Mouse (Mus musculus) lung, postnatal 14 days (tissue): ENCODE data around the gene Mnat1.

Source experiments
- DNase-seq: peaks from one replicate; pipeline ENCODE4 v3.0.0; 2021

The Mnat1 gene

GRCm38 (mm10) chr12:73241960-73242359 lies 118.4 kb downstream of the Mnat1 start:
- DNase-seq = peak; percentile 10

DNA sequence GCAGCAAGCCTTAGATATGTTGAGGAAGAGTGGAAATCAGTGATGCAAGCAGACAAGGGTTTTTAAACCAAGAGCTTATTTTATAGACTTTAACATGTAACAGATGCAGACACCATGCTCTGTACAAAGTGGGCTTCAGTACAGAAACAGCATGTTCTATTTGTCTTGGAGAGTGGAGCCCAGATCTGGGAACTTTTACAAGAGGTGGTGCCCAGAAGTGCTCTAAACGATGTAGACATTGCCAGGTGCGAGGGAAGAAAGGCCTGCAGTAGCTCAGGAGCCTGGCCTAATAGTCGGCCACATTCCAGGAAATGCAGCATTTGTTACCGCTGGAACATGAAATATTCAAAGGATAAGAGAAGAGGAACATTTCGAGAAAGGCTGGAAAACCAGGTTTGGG lies 122.2 kb downstream of the Mnat1 start:
- DNase-seq = no peak

DNA sequence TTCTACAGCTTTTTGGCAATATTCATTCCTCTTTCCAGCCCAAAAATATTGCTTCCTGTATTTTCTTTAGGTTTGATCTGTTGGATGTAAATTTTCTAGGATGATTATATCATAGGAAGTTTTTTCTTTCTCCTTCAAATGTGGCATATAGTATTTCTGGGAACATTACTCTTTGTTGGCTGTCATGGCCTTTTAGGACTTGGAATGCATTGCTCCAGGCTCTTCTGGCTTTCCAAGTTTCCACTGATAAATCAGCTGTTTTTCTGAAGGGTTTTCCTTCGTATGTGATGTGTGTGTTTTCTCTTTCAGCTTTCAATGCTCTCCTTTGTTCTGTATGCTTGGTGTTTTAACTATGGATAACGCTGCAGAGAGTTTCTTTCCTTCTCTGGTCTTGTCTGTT lies 131.5 kb downstream of the Mnat1 start:
- no peak for DNase-seq

GRCm38 (mm10) chr12:73259269-73259668 lies 135.8 kb downstream of the Mnat1 start:
- DNase-seq = no peak

DNA sequence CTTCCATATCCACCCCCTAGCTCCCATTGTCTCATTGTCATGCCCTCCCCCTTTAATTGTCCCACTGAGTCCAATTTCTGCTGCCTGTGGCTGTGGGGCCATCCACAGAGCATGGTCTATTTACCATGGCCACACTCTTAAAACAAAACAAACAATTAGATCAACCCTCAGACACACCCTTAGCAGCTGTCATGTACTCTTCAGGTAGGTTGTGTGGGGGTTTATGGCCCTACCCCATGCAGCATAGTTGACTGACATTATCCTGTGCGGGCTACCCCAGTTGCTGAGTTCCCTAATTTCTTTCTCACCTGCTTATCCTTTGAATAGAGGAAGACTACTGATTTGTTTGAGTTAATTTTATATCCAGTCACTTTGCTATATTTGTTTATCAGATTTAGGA lies 136.8 kb downstream of the Mnat1 start:
- no peak for DNase-seq

- DNase-seq = no peak
Observed at GRCm38 (mm10) chr12:73265381-73265978, 142.0 kb downstream of the Mnat1 start.

DNA sequence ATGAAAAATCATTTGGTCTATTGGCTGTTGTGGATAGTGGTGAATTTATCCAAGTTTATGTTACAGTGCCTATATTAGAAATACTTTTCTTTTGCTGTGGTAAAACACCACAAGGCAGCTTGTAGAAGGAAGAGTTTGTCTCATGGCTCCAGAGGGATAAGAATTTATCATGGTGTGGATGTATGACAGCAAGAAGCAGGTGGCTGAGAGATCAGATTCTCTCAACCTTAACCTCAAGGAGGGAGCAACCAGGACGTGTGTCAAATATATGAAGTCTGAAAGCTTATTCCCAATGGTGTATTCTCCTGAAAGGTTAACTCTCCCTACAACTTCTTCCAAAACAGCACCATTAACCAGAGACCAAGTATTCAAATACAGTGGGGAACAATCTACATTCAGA lies 143.1 kb downstream of the Mnat1 start:
- no peak for DNase-seq

DNA sequence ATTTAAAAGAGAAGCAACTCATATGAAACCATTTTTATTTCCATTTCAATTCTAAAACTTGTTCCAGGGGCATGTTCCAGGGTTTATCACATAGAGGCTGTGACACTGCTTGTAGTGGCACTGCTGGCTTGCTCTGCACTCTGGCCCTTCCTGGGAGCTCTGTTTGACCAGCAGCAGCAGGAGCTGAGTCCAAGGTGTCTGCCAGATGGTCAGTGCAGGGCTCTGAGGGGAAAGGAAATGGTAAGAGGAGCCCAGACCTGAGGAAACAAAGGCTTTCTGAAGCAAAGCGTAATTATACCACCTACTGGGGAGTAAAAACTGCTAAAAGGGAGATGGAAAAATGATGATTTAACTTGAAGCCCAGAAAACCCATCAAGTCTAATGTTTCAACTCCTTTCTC lies 145.0 kb downstream of the Mnat1 start:
- DNase-seq = no peak

DNA sequence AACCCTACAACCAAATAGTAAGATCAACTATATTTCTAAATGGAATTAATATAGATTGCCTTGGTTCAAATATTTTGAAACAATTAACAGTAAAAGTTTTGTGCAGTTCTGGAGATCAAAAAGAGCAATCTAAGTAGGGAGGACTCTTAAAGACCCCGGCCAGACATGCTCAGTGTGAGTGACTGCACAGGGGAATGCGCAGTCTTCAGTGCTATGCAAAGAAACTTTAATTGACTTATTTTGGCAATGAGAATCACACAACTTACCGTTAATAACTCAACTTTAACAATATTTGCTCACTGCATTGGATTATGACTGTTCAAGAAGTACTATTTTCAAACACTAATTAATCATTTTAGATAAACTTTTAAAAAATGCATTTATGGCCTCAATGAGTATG lies 146.0 kb downstream of the Mnat1 start:
- DNase-seq = no peak

DNA sequence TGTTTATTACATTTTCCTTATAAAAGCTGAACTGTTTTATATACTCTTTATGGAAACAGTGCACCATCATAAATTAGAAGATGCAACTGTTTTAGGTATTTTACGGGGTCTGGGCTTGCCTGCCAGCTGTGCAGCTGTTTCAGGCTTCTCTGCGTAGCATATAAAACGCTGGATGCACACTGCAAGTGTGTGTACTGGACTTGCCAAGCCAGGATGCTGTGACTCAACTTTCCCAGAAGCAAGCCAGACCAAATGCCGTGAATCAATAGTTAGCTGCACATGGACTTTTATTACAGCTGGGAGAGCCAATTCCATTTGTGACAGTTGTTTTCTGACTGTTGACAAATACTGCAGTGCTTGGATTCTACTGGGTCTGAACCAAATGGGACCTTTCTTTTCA lies 146.4 kb downstream of the Mnat1 start:
- no peak for DNase-seq

DNA sequence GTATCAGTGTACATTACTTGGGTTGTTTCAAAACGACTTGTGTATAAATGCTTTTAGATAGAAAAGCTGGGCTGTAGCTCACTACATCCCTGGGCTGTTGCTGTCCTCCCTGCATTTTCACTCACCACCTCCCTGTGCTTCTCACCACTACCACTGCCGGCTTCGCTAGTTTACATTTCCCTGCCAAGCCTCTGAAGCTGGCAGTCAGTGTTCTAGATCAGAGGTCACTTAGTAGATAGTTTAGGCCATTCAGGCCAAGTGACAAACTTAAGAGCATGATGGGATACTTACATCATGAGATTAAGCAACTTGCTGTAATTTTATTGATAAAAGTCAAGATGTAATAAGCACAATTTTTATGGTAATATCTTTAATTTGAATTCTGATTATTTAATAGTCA lies 151.4 kb downstream of the Mnat1 start:
- no peak for DNase-seq

DNA sequence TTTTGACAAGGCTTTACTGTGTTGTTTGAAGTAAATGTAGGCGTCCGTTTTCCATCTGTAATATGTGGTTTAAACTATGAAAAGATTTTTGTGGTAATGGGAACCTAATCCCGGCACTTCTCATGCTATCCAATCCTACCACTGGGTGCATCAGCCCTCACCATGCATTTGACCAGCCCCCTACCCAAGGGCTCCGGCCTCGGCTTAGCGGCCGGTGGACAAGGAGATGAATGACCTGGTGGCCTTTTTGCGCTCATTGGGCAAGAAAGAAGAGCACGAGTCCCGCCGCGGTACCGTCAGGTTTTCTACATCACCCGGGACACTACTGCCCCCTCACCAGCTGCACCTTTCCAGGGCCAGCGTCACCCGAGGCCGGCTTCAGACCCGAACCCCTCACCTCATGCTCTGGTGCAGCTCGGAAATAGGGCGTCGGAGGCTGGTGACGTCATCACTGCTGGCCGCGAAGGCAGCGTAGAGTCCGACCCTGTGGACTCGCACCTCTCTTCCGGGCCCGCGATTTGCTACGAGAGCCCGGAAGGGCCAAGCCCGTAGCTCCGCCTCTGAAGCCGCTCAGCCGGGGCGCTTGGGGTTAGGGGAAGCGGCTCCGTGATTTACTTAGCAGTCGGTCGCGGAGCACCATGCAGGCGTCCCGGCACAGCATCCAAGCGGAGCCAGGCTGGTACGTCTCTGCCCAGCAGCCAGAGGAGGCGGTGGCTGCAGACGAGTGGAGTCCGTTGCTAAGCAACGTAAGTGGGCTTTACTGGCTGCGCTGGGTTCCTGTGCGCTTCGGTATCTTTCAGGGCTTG lies 163.0 kb downstream of the Mnat1 start, which contains the start of the genes Trmt5 and Slc38a6:
Gene Trmt5, minus strand, starts transcription at position 424 of the 806 bp plus-strand sequence.
Gene Slc38a6, plus strand, starts transcription at position 493 of the 806 bp plus-strand sequence.
- peak; percentile 91 for DNase-seq

DNA sequence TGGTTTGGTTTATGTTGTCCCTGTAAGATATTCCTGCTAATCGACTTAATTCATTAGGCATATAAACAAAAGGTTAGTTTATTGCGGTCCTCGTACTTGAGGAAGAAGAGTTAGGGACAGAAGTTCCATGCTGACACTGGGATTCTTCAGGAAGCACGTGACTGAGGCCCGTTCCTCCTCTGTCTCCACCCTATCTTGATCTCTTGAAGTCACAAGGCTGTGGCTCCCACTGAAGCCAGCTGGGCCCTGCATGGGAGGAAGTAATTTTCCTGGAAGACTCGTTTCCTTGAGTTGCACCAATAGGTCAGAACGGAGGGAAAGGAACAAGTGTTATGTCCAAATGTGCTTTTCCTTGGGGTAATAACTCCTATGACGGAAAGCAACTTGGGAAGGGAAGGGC lies 164.1 kb downstream of the Mnat1 start:
- peak; percentile 32 for DNase-seq

DNA sequence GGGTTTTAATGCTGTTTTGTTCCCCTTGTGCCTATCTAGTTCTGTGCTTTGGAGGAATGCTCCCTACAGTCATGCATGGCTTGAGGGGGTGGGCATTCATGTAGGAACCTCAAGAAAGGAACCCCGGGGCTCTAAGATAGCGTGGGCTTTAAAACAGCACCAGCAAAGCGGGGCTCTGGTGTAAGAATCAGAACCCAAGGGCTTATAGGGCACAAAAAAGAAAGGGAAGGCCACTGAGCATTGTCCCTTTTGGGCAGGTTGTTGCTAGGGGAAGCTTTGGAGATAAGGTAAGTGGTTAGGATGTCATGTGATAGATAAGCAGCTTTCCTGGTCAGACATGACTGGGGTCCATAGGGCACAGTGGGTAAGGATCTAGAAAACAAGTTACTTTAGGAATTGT lies 165.1 kb downstream of the Mnat1 start:
- DNase-seq = no peak

DNA sequence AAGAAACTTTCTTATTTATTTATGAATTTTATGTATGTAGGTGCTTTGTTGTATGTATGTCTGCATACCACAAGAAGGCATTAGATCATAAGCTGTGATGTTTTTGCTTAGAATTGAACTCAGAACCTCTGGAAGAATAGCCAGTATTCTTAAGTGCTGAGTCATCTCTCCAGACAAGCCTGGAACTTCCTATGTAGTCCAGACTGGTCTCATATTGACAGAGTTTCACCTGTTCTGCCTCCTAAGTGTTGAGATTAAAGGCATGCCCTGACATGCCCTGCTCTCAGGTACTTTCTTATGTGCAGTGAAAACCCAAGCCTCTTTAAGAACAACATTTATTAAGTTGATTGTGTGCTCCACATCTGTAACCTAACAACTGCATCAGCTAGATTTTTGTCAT lies 171.4 kb downstream of the Mnat1 start:
- no peak for DNase-seq

DNA sequence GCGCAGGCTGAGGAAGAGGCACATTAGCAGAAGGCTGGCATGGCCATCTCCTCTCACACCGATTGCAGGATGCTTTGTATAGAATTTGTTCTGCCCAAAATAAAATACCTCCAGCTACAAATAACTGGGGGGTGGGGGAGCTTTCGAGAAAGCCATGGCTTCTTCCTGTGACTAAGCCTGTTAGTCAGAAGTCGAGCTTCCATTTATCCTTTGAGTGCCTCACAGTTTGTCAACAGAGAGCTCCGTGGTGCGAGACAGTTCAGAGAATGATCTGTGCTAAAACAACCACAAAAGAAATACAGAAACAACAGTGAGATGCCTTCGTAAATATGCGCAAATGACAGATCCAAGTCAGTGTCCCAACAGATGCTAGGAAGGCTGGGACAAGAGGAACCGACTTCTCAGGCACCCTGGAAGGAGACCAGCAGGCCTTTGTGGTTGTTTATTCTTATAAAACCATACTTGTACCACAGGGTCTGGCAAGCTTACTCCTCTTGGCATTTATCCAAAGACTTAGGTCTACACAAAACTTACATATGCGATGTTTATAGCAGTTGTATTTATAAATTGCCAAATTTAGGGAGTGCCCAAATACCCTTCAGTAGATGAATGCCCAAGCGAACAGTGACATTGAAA lies 172.1 kb downstream of the Mnat1 start:
- peak; percentile 26 for DNase-seq

GRCm38 (mm10) chr12:73298621-73299020 lies 175.1 kb downstream of the Mnat1 start:
- DNase-seq = no peak

GRCm38 (mm10) chr12:73300531-73300930 lies 177.0 kb downstream of the Mnat1 start:
- DNase-seq = no peak

DNA sequence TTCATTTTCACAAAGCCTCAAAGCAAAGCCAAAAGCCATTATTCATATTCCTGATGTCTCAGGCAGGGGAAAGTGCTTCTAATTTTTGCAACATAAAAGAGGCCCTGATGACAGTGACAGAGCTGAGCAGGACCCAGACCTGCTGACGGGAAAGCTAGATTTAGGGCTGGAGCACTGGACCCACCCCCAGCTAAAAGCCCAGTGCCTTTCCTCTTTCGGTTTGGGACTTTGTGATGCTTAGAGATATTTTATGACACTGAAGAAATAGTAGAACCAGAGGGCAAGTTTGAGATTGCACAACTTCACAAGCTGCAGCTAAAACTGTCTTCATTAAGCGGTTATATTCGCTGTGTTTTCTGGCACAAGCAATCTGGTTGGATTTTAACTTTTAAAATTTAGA lies 181.1 kb downstream of the Mnat1 start:
- DNase-seq = no peak

DNA sequence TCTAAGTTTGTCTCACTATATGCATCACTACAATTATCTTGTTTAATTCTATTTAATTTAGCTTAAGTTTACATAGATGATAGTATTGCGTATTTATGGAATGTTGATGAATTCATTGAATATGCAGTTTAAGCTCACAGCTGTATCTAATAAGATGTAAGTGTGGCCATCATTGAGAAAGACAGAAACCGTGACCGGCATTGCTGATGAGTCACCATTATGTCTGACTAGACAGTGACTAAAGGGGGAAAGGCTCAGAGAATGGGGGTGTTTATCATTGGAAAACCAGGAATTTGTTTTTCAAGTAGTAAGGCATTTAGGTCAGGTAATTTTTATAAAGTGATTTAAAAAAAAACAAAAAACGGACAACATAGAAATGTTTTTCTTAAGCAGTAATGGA lies 184.2 kb downstream of the Mnat1 start:
- no peak for DNase-seq

DNA sequence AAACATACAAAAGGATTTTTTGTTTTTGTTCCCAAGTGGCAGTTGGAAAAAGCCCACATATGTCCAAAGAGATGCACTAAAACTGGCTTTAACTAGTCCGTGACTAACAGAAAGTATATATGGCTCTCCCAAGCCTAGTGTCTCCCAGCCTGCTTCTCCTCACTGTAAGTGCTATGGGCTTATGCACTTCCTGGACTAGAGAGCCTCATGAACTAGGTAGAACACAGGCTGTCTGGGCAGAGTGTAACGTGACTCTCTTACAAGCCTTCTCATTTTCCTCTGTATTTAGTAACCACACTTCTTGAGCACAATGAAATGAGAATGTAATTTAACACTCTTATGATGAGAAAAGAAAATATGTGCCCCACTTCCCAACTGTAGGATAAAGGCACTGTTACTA lies 185.2 kb downstream of the Mnat1 start:
- DNase-seq = no peak

DNA sequence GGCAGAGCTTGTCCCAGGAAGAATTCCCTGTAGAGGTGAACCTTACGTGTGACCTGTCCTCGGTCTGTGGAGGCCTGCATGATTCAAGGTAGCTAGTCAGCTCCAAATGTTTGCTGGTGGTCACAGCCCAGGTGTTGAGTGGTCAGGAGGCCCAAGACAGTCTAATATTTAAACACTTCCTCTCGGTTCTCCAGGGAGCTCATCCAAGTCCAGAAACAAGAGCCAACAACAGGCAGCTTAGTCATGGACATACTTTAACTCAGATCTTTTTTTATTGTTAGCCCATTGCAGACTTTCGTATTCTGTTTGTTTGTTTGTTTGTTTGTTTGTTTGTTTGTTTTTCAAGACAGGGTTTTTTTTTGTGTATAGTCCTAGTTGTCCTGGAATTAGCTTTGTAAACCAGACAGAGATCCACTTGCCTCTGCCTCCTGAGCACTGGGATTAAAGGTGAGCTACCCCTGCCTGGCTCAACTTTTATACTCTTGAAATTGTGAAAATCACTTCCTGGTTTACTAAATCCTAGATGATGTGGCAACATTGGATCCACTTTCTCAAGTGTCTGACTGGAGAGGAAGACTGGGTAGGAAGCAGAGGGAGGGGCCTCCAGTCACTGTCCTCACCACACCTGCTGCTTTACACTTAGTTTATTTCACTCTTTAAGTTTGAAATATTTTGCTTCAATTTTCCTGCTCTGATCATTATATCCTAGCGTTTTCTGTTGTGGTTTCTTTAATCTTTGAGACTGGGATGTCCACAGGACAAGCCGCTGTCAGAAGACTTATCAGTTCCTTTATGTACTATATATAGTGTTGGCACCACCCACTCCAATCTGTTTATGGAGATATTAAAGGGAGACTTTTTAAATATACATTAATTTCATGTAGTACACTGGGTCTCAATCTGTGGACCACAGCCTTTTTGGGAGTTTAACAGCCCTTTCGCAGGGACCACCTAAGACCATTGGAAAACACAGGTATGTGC lies 194.5 kb downstream of the Mnat1 start:
- no peak for DNase-seq
